ENCODE assay signal across 1 mouse cellular context in genomic region chr17:35879245-35880057, GRCm38 (mm10).
TF ChIP-seq lines count a peak whose summit lies in the region.

TSS of gene Dhx16 (plus strand) at chr17:35879819.

TF ChIP-seq in MEL, 35 proteins besides CTCF, POLR2A, EP300 and RAD21 (continued from another document):
- TF ChIP-seq ZNF384 (IDR thresholded peaks at IDR 0.05; ENCODE audit: low read depth, low read length) (no peak; the same call in 1 of the 2 replicates), TBP (IDR thresholded peaks at IDR 0.05; ENCODE audit: low read depth, low read length) (0 out of 2 replicates have a peak, but pooled peaks have one; percentile 52), UBTF (IDR thresholded peaks at IDR 0.05; ENCODE audit: borderline replicate concordance, insufficient read depth, low read depth, low read length) (no peak), MAFK (IDR thresholded peaks at IDR 0.05; ENCODE audit: borderline replicate concordance, low read depth, low read length) (no peak), JUND (IDR thresholded peaks at IDR 0.05; ENCODE audit: low read depth, low read length) (no peak), ZKSCAN1 (IDR thresholded peaks at IDR 0.05; ENCODE audit: low read depth, low read length) (0 out of 2 replicates have a peak, but pooled peaks have one; percentile 45), MAZ (IDR thresholded peaks at IDR 0.05; ENCODE audit: low read depth, low read length) (peak; percentile 20; the same call in 1 of the 2 replicates)
